Mouse (Mus musculus) testis, adult 2 months (tissue): ENCODE data around the gene Atxn1.

Source experiments
- CTCF ChIP-seq: fragments of 200-500 bp; IDR thresholded peaks from 2 replicates; pipeline ENCODE4 v1.5.1; 2012; ENCODE audit warnings: low read depth, mild to moderate bottlenecking, inconsistent platforms, low read length, moderate library complexity; ENCODE audit not compliant: control insufficient read depth, insufficient read depth, insufficient replicate concordance
- POLR2A ChIP-seq: fragments of 200-500 bp; IDR thresholded peaks from 2 replicates; pipeline ENCODE4 v1.6.1; 2012; ENCODE audit warnings: low read depth, mild to moderate bottlenecking, inconsistent platforms, low read length, moderate library complexity; ENCODE audit not compliant: control insufficient read depth

DNA sequence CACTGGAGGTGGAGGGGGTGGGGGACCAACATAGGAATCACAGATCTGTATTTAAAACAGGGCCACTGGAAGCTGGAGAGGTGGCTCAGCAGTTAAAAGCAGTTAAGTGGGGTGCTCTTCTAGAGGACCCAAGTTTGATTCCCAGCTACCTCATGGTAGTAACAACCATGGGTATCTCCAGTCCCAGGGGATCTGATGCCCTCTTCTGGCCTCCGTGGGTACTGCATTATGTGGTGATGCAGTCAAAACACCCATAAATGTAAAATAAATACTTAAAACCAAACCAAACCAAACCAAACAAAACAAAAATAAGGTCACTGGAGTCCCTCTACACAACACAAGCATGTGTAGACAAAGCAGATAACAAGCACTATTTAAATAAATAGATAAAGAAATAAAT is 32.9 kb downstream of the Atxn1 start:
- TF ChIP-seq CTCF (peak; percentile 23; the same call in 1 of the 2 replicates), POLR2A (no peak)
